Mouse (Mus musculus): ENCODE results near the gene Drd5. TPM values are rescaled to one million over a fixed set of nuclear protein-coding genes. Genes with fewer than 3 reads are reported as not detected.

Gene Drd5
- not detected in 2 replicates for polyA plus RNA-seq (2014; fragmentation: Nextera tagmentation; extraction: Ambion mirVana)

- Histone ChIP-seq H3K4me2 (replicated peaks; ENCODE audit: low read depth, low read length) (peak within 1 kb of the TSS; percentile 81), H3K27ac (ENCODE audit: low read depth, low read length) (no peak within 1 kb of the TSS), H3K9ac (ENCODE audit: low read depth, low read length) (peak within 1 kb of the TSS; percentile 53), H3K4me3 (ENCODE audit: low read depth, low read length) (peak within 1 kb of the TSS; percentile 45), H3K9me3 (ENCODE audit: control insufficient read depth, low read length) (no peaks in the 10 kb centered on the region), H3K27me3 (ENCODE audit: control insufficient read depth, insufficient read depth, low read length) (peaks cover 27% of the 10 kb centered on the region), H3K4me1 (replicated peaks; ENCODE audit: control insufficient read depth, insufficient read depth, low read length) (0 out of 2 replicates have a peak, but pooled peaks cover 4% of the 10 kb centered on the region), H3K36me3 (ENCODE audit: control insufficient read depth, insufficient read depth, low read length) (no peaks in the 10 kb centered on the region)
- 2% methylated on average over 67 of the region's 67 CpGs for WGBS
- peak; percentile 65; the same call in 1 of the 2 replicates for ATAC-seq (ENCODE audit: low FRiP score)
- DNase-seq (ENCODE audit: low spot score), result peak; percentile 56
Observed at GRCm38 (mm10) chr5:38318966-38319786, at the start of gene Drd5. TSS of gene Drd5 (plus strand) at chr5:38319367.

GRCm38 (mm10) chr5:38270942-38271341, 48.2 kb upstream of the Drd5 start:
- Histone ChIP-seq H3K4me2 (replicated peaks; ENCODE audit: low read depth, low read length) (no peak overlapping the region), H3K9ac (ENCODE audit: low read depth, low read length) (no peak overlapping the region), H3K4me1 (replicated peaks; ENCODE audit: control insufficient read depth, insufficient read depth, low read length) (no peaks in the 10 kb centered on the region), H3K27me3 (ENCODE audit: control insufficient read depth, insufficient read depth, low read length) (peaks cover 18% of the 10 kb centered on the region; the same call in 1 of the 2 replicates), H3K27ac (ENCODE audit: low read depth, low read length) (no peak overlapping the region), H3K4me3 (ENCODE audit: low read depth, low read length) (no peak overlapping the region), H3K36me3 (ENCODE audit: control insufficient read depth, insufficient read depth, low read length) (0 out of 2 replicates have a peak, but pooled peaks cover 5% of the 10 kb centered on the region), H3K9me3 (ENCODE audit: control insufficient read depth, low read length) (no peaks in the 10 kb centered on the region)
- 82% methylated on average over 3 of the region's 3 CpGs for WGBS
- ATAC-seq (ENCODE audit: low FRiP score) (no peak), DNase-seq (ENCODE audit: low spot score) (no peak)

GRCm38 (mm10) chr5:38273831-38274230, 45.3 kb upstream of the Drd5 start:
- Histone ChIP-seq H3K27ac (ENCODE audit: low read depth, low read length) (no peak overlapping the region), H3K27me3 (ENCODE audit: control insufficient read depth, insufficient read depth, low read length) (peaks cover 43% of the 10 kb centered on the region)
- no peak for DNase-seq (ENCODE audit: low spot score)

GRCm38 (mm10) chr5:38275771-38276170, 43.4 kb upstream of the Drd5 start, which contains the start of gene Otop1:
TSS of gene Otop1 (plus strand) at chr5:38275972.
- H3K27me3 ChIP-seq (ENCODE audit: control insufficient read depth, insufficient read depth, low read length), result peaks cover 53% of the 10 kb centered on the region
- no peaks in the 10 kb centered on the region for H3K36me3 ChIP-seq (ENCODE audit: control insufficient read depth, insufficient read depth, low read length)
- DNase-seq (ENCODE audit: low spot score) (no peak), ATAC-seq (ENCODE audit: low FRiP score) (no peak)
- H3K4me2 ChIP-seq (replicated peaks; ENCODE audit: low read depth, low read length), result peak within 1 kb of the TSS; percentile 42
- no peak within 1 kb of the TSS for H3K9ac ChIP-seq (ENCODE audit: low read depth, low read length)
- H3K27ac ChIP-seq (ENCODE audit: low read depth, low read length), result no peak within 1 kb of the TSS
- H3K9me3 ChIP-seq (ENCODE audit: control insufficient read depth, low read length), result no peaks in the 10 kb centered on the region
- WGBS, result 1% methylated on average over 4 of the region's 4 CpGs
- peak within 1 kb of the TSS; percentile 30; the same call in 1 of the 2 replicates for H3K4me3 ChIP-seq (ENCODE audit: low read depth, low read length)
- peaks cover 11% of the 10 kb centered on the region for H3K4me1 ChIP-seq (replicated peaks; ENCODE audit: control insufficient read depth, insufficient read depth, low read length)

More at GRCm38 (mm10) chr5:38273831-38274230, 45.3 kb upstream of the Drd5 start:
- H3K4me3 ChIP-seq (ENCODE audit: low read depth, low read length), result no peak overlapping the region
- no peak overlapping the region for H3K4me2 ChIP-seq (replicated peaks; ENCODE audit: low read depth, low read length)
- H3K9me3 ChIP-seq (ENCODE audit: control insufficient read depth, low read length), result no peaks in the 10 kb centered on the region
- 88% methylated on average over 4 of the region's 4 CpGs for whole genome bisulfite sequencing
- H3K9ac ChIP-seq (ENCODE audit: low read depth, low read length), result no peak overlapping the region
- no peak for ATAC-seq (ENCODE audit: low FRiP score)
- H3K4me1 ChIP-seq (replicated peaks; ENCODE audit: control insufficient read depth, insufficient read depth, low read length), result peaks cover 11% of the 10 kb centered on the region
- H3K36me3 ChIP-seq (ENCODE audit: control insufficient read depth, insufficient read depth, low read length), result no peaks in the 10 kb centered on the region

- DNase-seq (ENCODE audit: low spot score) (peak; percentile 46), ATAC-seq (ENCODE audit: low FRiP score) (0 out of 2 replicates have a peak, but pooled peaks have one; percentile 7)
- H3K9ac ChIP-seq (ENCODE audit: low read depth, low read length), result no peak overlapping the region
- H3K9me3 ChIP-seq (ENCODE audit: control insufficient read depth, low read length), result no peaks in the 10 kb centered on the region
- H3K4me2 ChIP-seq (replicated peaks; ENCODE audit: low read depth, low read length), result peak overlapping the region; percentile 19; the same call in 1 of the 2 replicates
- no peak overlapping the region for H3K27ac ChIP-seq (ENCODE audit: low read depth, low read length)
- H3K36me3 ChIP-seq (ENCODE audit: control insufficient read depth, insufficient read depth, low read length), result no peaks in the 10 kb centered on the region
- H3K4me3 ChIP-seq (ENCODE audit: low read depth, low read length), result peak overlapping the region; percentile 30; the same call in 1 of the 2 replicates
- peaks cover 53% of the 10 kb centered on the region for H3K27me3 ChIP-seq (ENCODE audit: control insufficient read depth, insufficient read depth, low read length)
- 1% methylated on average over 19 of the region's 19 CpGs for WGBS
- peaks cover 11% of the 10 kb centered on the region for H3K4me1 ChIP-seq (replicated peaks; ENCODE audit: control insufficient read depth, insufficient read depth, low read length)
Observed at GRCm38 (mm10) chr5:38276451-38276850, 42.7 kb upstream of the Drd5 start.

- Histone ChIP-seq H3K9ac (ENCODE audit: low read depth, low read length) (0 out of 2 replicates have a peak overlapping the region, but pooled peaks have one; percentile 11), H3K4me2 (replicated peaks; ENCODE audit: low read depth, low read length) (peak overlapping the region; percentile 42), H3K36me3 (ENCODE audit: control insufficient read depth, insufficient read depth, low read length) (no peaks in the 10 kb centered on the region), H3K4me3 (ENCODE audit: low read depth, low read length) (peak overlapping the region; percentile 30), H3K27me3 (ENCODE audit: control insufficient read depth, insufficient read depth, low read length) (peaks cover 53% of the 10 kb centered on the region), H3K27ac (ENCODE audit: low read depth, low read length) (no peak overlapping the region), H3K4me1 (replicated peaks; ENCODE audit: control insufficient read depth, insufficient read depth, low read length) (peaks cover 11% of the 10 kb centered on the region), H3K9me3 (ENCODE audit: control insufficient read depth, low read length) (no peaks in the 10 kb centered on the region)
- ATAC-seq (ENCODE audit: low FRiP score), result 0 out of 2 replicates have a peak, but pooled peaks have one; percentile 28
- WGBS, result 1% methylated on average over 63 of the region's 65 CpGs
- peak; percentile 42 for DNase-seq (ENCODE audit: low spot score)
Observed at GRCm38 (mm10) chr5:38277098-38277866, 41.9 kb upstream of the Drd5 start.

GRCm38 (mm10) chr5:38277936-38278600, 41.1 kb upstream of the Drd5 start:
- DNase-seq (ENCODE audit: low spot score) (no peak), ATAC-seq (ENCODE audit: low FRiP score) (0 out of 2 replicates have a peak, but pooled peaks have one; percentile 18)
- peak overlapping the region; percentile 30; the same call in 1 of the 2 replicates for H3K4me3 ChIP-seq (ENCODE audit: low read depth, low read length)
- H3K27ac ChIP-seq (ENCODE audit: low read depth, low read length), result no peak overlapping the region
- peaks cover 53% of the 10 kb centered on the region for H3K27me3 ChIP-seq (ENCODE audit: control insufficient read depth, insufficient read depth, low read length)
- no peaks in the 10 kb centered on the region for H3K36me3 ChIP-seq (ENCODE audit: control insufficient read depth, insufficient read depth, low read length)
- H3K9ac ChIP-seq (ENCODE audit: low read depth, low read length), result 0 out of 2 replicates have a peak overlapping the region, but pooled peaks have one; percentile 11
- peak overlapping the region; percentile 42; the same call in 1 of the 2 replicates for H3K4me2 ChIP-seq (replicated peaks; ENCODE audit: low read depth, low read length)
- WGBS, result 22% methylated on average over 12 of the region's 12 CpGs
- no peaks in the 10 kb centered on the region for H3K9me3 ChIP-seq (ENCODE audit: control insufficient read depth, low read length)
- H3K4me1 ChIP-seq (replicated peaks; ENCODE audit: control insufficient read depth, insufficient read depth, low read length), result peaks cover 11% of the 10 kb centered on the region

- 53% methylated on average over 1 of the region's 1 CpGs for WGBS
- Histone ChIP-seq H3K27me3 (ENCODE audit: control insufficient read depth, insufficient read depth, low read length) (peaks cover 41% of the 10 kb centered on the region), H3K9me3 (ENCODE audit: control insufficient read depth, low read length) (no peaks in the 10 kb centered on the region), H3K9ac (ENCODE audit: low read depth, low read length) (no peak overlapping the region), H3K27ac (ENCODE audit: low read depth, low read length) (no peak overlapping the region), H3K4me2 (replicated peaks; ENCODE audit: low read depth, low read length) (no peak overlapping the region), H3K4me3 (ENCODE audit: low read depth, low read length) (no peak overlapping the region), H3K4me1 (replicated peaks; ENCODE audit: control insufficient read depth, insufficient read depth, low read length) (peaks cover 11% of the 10 kb centered on the region), H3K36me3 (ENCODE audit: control insufficient read depth, insufficient read depth, low read length) (no peaks in the 10 kb centered on the region)
- ATAC-seq (ENCODE audit: low FRiP score), result no peak
- DNase-seq (ENCODE audit: low spot score), result no peak
Observed at GRCm38 (mm10) chr5:38280075-38280474, 39.1 kb upstream of the Drd5 start.

All from hindbrain, embryonic 11.5 days (tissue).